Mouse (Mus musculus) MEL (cell line): ENCODE measurements around the gene Rab7b. TPM values are rescaled to one million over a fixed set of nuclear protein-coding genes. Genes with fewer than 3 reads are reported as not detected.
A peak's percentile ranks its signal among the peaks of the same experiment; 100 is the strongest.

ENCODE experiments used
- DNase-seq: peaks from one replicate; pipeline ENCODE4 v3.0.0; 2011; ENCODE audit warnings: low read depth, low spot score
- H3K27ac ChIP-seq: 2 replicates; pipeline ENCODE4 v1.5.1; 2012; ENCODE audit warnings: low read depth, mild to moderate bottlenecking, control low read depth, low read length, moderate library complexity; ENCODE audit not compliant: control insufficient read depth
- H3K27me3 ChIP-seq, 2 experiments: fragments of 150-350 bp in 1 of 2; sonication (generic) in 1 of 2; 2 replicates each; pipeline ENCODE4 v1.6.1; 2012; ENCODE audit warnings: low read length in 2 of 2, mild to moderate bottlenecking in 2 of 2, improper control_type of control experiment in 1 of 2, moderate library complexity in 1 of 2; ENCODE audit not compliant: insufficient read depth in 2 of 2, control insufficient read depth in 1 of 2
- H3K36me3 ChIP-seq, 2 experiments: 2 replicates each; pipeline ENCODE4 v1.6.1; 2012 to 2014; ENCODE audit warnings: low read length in 2 of 2, improper control_type of control experiment in 1 of 2, inconsistent platforms in 1 of 2, mild to moderate bottlenecking in 1 of 2; ENCODE audit not compliant: insufficient read depth in 2 of 2, control insufficient read depth in 1 of 2
- H3K4me1 ChIP-seq, 2 experiments: fragments of 150-350 bp in 1 of 2; sonication (generic) in 1 of 2; 2 replicates each; pipeline ENCODE4 v1.6.1; 2012; ENCODE audit warnings: low read length in 2 of 2, improper control_type of control experiment in 1 of 2, mild to moderate bottlenecking in 1 of 2; ENCODE audit not compliant: insufficient read depth in 2 of 2, control insufficient read depth in 1 of 2
- H3K4me3 ChIP-seq, 2 experiments: fragments of 150-350 bp in 1 of 2; sonication (generic) in 1 of 2; 2 replicates each; pipeline ENCODE4 v1.5.1; 2012; ENCODE audit warnings: low read depth in 2 of 2, low read length in 2 of 2, mild to moderate bottlenecking in 2 of 2, moderate library complexity in 2 of 2, control low read depth in 1 of 2, improper control_type of control experiment in 1 of 2; ENCODE audit not compliant: control insufficient read depth in 1 of 2, insufficient read depth in 1 of 2
- H3K79me2 ChIP-seq: 2 replicates; pipeline ENCODE4 v1.6.1; 2012; ENCODE audit warnings: mild to moderate bottlenecking, low read length, moderate library complexity; ENCODE audit not compliant: control insufficient read depth, poor library complexity, insufficient read depth
- H3K9ac ChIP-seq: 2 replicates; pipeline ENCODE4 v1.6.1; 2012; ENCODE audit warnings: low read depth, mild to moderate bottlenecking, control low read depth, low read length, moderate library complexity; ENCODE audit not compliant: control insufficient read depth, poor library complexity, severe bottlenecking
- H3K9me3 ChIP-seq: fragments of 150-350 bp; sonication (generic); replicated peaks from 2 replicates; pipeline ENCODE4 v1.6.1; 2012; ENCODE audit warnings: mild to moderate bottlenecking, low read length, improper control_type of control experiment, moderate library complexity; ENCODE audit not compliant: insufficient read depth
- BHLHE40 ChIP-seq: IDR thresholded peaks from 2 replicates; pipeline ENCODE4 v1.6.1; 2012; ENCODE audit warnings: low read depth, mild to moderate bottlenecking, inconsistent platforms, low read length, improper control_type of control experiment, borderline replicate concordance
- CHD2 ChIP-seq: IDR thresholded peaks from 2 replicates; pipeline ENCODE4 v1.6.1; 2011; ENCODE audit warnings: low read length, improper control_type of control experiment
- CTCF ChIP-seq, 3 experiments: IDR thresholded peaks in 2 of 3; conservative IDR thresholded peaks in 1 of 3; 2 replicates each; pipeline ENCODE4 v1.5.1; 2011 to 2012; ENCODE audit warnings: low read length in 3 of 3, low read depth in 2 of 3, mild to moderate bottlenecking in 2 of 3, improper control_type of control experiment in 1 of 3, inconsistent platforms in 1 of 3, mixed read lengths in 1 of 3, moderate library complexity in 1 of 3; ENCODE audit not compliant: control insufficient read depth in 1 of 3, insufficient read depth in 1 of 3, poor library complexity in 1 of 3, severe bottlenecking in 1 of 3
- ELF1 ChIP-seq: IDR thresholded peaks from 2 replicates; pipeline ENCODE4 v1.6.1; 2014; ENCODE audit warnings: low read depth, mild to moderate bottlenecking, inconsistent platforms, low read length, improper control_type of control experiment, moderate library complexity
- EP300 ChIP-seq, 2 experiments: IDR thresholded peaks; 2 replicates each; pipeline ENCODE4 v1.6.1; 2011; ENCODE audit warnings: improper control_type of control experiment in 2 of 2, low read length in 2 of 2, low read depth in 1 of 2, mild to moderate bottlenecking in 1 of 2
- ETS1 ChIP-seq: IDR thresholded peaks from 2 replicates; pipeline ENCODE4 v1.6.1; 2012; ENCODE audit warnings: low read depth, mild to moderate bottlenecking, inconsistent platforms, low read length, improper control_type of control experiment, moderate library complexity
- GABPA ChIP-seq: IDR thresholded peaks from 2 replicates; pipeline ENCODE4 v1.6.1; 2012; ENCODE audit warnings: low read depth, mild to moderate bottlenecking, inconsistent platforms, low read length, improper control_type of control experiment, moderate library complexity
- GATA1 ChIP-seq: IDR thresholded peaks from 2 replicates; pipeline ENCODE4 v1.6.1; 2011; ENCODE audit warnings: low read depth, low read length, improper control_type of control experiment
- HCFC1 ChIP-seq: IDR thresholded peaks from 2 replicates; pipeline ENCODE4 v1.6.1; 2012; ENCODE audit warnings: low read depth, mild to moderate bottlenecking, inconsistent platforms, low read length, improper control_type of control experiment, moderate library complexity
- JUND ChIP-seq: IDR thresholded peaks from 2 replicates; pipeline ENCODE4 v1.6.1; 2011; ENCODE audit warnings: low read depth, mild to moderate bottlenecking, improper control_type of control experiment, low read length
- MAFK ChIP-seq: IDR thresholded peaks from 2 replicates; pipeline ENCODE4 v1.6.1; 2011; ENCODE audit warnings: low read depth, mild to moderate bottlenecking, low read length, improper control_type of control experiment, borderline replicate concordance
- MAX ChIP-seq: IDR thresholded peaks from 2 replicates; pipeline ENCODE4 v1.6.1; 2011; ENCODE audit warnings: low read length, improper control_type of control experiment
- MXI1 ChIP-seq: IDR thresholded peaks from 2 replicates; pipeline ENCODE4 v1.6.1; 2011; ENCODE audit warnings: mild to moderate bottlenecking, low read depth, low read length, improper control_type of control experiment
- MYB ChIP-seq: IDR thresholded peaks from 2 replicates; pipeline ENCODE4 v1.6.1; 2011; ENCODE audit warnings: mild to moderate bottlenecking, low read depth, low read length, improper control_type of control experiment
- NELFE ChIP-seq: IDR thresholded peaks from 2 replicates; pipeline ENCODE4 v1.6.1; 2011; ENCODE audit warnings: low read depth, low read length, improper control_type of control experiment
- NRF1 ChIP-seq: IDR thresholded peaks from 2 replicates; pipeline ENCODE4 v1.6.1; 2014; ENCODE audit warnings: low read depth, mild to moderate bottlenecking, inconsistent platforms, low read length, improper control_type of control experiment, moderate library complexity; ENCODE audit not compliant: poor library complexity, insufficient read depth, severe bottlenecking
- POLR2AphosphoS2 ChIP-seq: IDR thresholded peaks from 2 replicates; pipeline ENCODE4 v1.6.1; 2011; ENCODE audit warnings: low read length, improper control_type of control experiment
- RAD21 ChIP-seq: IDR thresholded peaks from 2 replicates; pipeline ENCODE4 v1.6.1; 2011; ENCODE audit warnings: mild to moderate bottlenecking, low read depth, low read length, improper control_type of control experiment
- RCOR1 ChIP-seq: IDR thresholded peaks from 2 replicates; pipeline ENCODE4 v1.6.1; 2012; ENCODE audit warnings: low read depth, mild to moderate bottlenecking, inconsistent platforms, low read length, improper control_type of control experiment
- SIN3A ChIP-seq: IDR thresholded peaks from 2 replicates; pipeline ENCODE4 v1.6.1; 2012; ENCODE audit warnings: low read length, improper control_type of control experiment, inconsistent platforms
- SMC3 ChIP-seq: IDR thresholded peaks from 2 replicates; pipeline ENCODE4 v1.6.1; 2011; ENCODE audit warnings: low read depth, low read length, improper control_type of control experiment
- TCF12 ChIP-seq: IDR thresholded peaks from 2 replicates; pipeline ENCODE4 v1.6.1; 2014; ENCODE audit warnings: low read depth, mild to moderate bottlenecking, inconsistent platforms, low read length, improper control_type of control experiment, moderate library complexity
- UBTF ChIP-seq: IDR thresholded peaks from 2 replicates; pipeline ENCODE4 v1.6.1; 2012; ENCODE audit warnings: low read depth, mild to moderate bottlenecking, inconsistent platforms, low read length, improper control_type of control experiment, moderate library complexity, borderline replicate concordance; ENCODE audit not compliant: insufficient read depth
- USF2 ChIP-seq, 2 experiments: IDR thresholded peaks; 2 replicates each; pipeline ENCODE4 v1.6.1; 2011 to 2012; ENCODE audit warnings: improper control_type of control experiment in 2 of 2, low read length in 2 of 2, borderline replicate concordance in 1 of 2, inconsistent platforms in 1 of 2, low read depth in 1 of 2, mild to moderate bottlenecking in 1 of 2; ENCODE audit not compliant: insufficient read depth in 1 of 2
- ZC3H11A ChIP-seq: IDR thresholded peaks from 2 replicates; pipeline ENCODE4 v1.6.1; 2012; ENCODE audit warnings: low read depth, mild to moderate bottlenecking, inconsistent platforms, low read length, improper control_type of control experiment
- ZKSCAN1 ChIP-seq: IDR thresholded peaks from 2 replicates; pipeline ENCODE4 v1.6.1; 2012; ENCODE audit warnings: low read depth, mild to moderate bottlenecking, inconsistent platforms, low read length, improper control_type of control experiment, moderate library complexity
- ZNF384 ChIP-seq: IDR thresholded peaks from 2 replicates; pipeline ENCODE4 v1.6.1; 2012; ENCODE audit warnings: low read depth, mild to moderate bottlenecking, inconsistent platforms, low read length, improper control_type of control experiment
- polyA plus RNA-seq, 2 experiments: library from polyadenylated mRNA; stranded (reverse) in 1 of 2; unstranded in 1 of 2; fragments of >175 nt in 1 of 2; fragments of >200 nt in 1 of 2; gene quantifications; 2 replicates each; pipeline versions ENCODE4 v1.2.1 to v1.2.4; 2012; ENCODE audit warnings: low replicate concordance in 2 of 2, low read depth in 1 of 2; ENCODE audit not compliant: insufficient read length in 2 of 2, insufficient read depth in 1 of 2, missing spikeins in 1 of 2
- total RNA-seq: library from RNA; depleted of rRNA; stranded (reverse); fragments of 300-350 nt; gene quantifications from 2 replicates; pipeline ENCODE4 v1.2.3, GENCODE M21; 2012

The Rab7b gene
- total and polyA plus RNA-seq, 3 experiments = 0.21 to 0.23 TPM; not detected in 1

GRCm38 (mm10) chr1:131657945-131658354 is 30.5 kb upstream of the Rab7b start:
- TF ChIP-seq MAX (no peak; the same call in 1 of the 2 replicates), EP300 (IDR thresholded peaks at IDR 0.05; ENCODE audit: low read depth in 1 of 2, low read length in 2 of 2) (peak; percentile 75 to 76), NRF1 (peak; percentile 97), TCF12 (peak; percentile 46), ETS1 (peak; percentile 72; the same call in 1 of the 2 replicates), USF2 (IDR thresholded peaks at IDR 0.05; ENCODE audit: borderline replicate concordance in 1 of 2, insufficient read depth in 1 of 2, low read depth in 1 of 2, low read length in 2 of 2) (no peak), JUND (0 out of 2 replicates have a peak, but pooled peaks have one; percentile 26), BHLHE40 (no peak), ZC3H11A (no peak), GATA1 (peak; percentile 63), GABPA (no peak), MXI1 (peak; percentile 57; the same call in 1 of the 2 replicates), SMC3 (peak; percentile 73), CTCF (IDR thresholded peaks at IDR 0.05 in 2 of 3, conservative IDR thresholded peaks at IDR 0.05 in 1 of 3; ENCODE audit: control insufficient read depth in 1 of 3, insufficient read depth in 1 of 3, low read depth in 2 of 3, low read length in 3 of 3, poor library complexity in 1 of 3, severe bottlenecking in 1 of 3) (peak; percentile 87 to 99 (median 92)), CHD2 (no peak), NELFE (peak; percentile 29), RCOR1 (peak; percentile 90; the same call in 1 of the 2 replicates), MAFK (no peak), ZNF384 (peak; percentile 99), MYB (peak; percentile 49; the same call in 1 of the 2 replicates), SIN3A (peak; percentile 82), HCFC1 (peak; percentile 70), UBTF (no peak), ZKSCAN1 (peak; percentile 35; the same call in 1 of the 2 replicates), ELF1 (peak; percentile 87), RAD21 (peak; percentile 79), POLR2AphosphoS2 (no peak; the same call in 1 of the 2 replicates)
- TF ChIP-seq, all 39 proteins: peak for 18
- H3K4me1 ChIP-seq = peaks cover 9 to 15% of the 10 kb centered on the region in 2 experiments
- peak overlapping the region; percentile 12 to 14; a peak in 3 of 4 replicates for H3K4me3 ChIP-seq
- no peaks in the 10 kb centered on the region for H3K79me2 ChIP-seq
- peak overlapping the region; percentile 60 for H3K27ac ChIP-seq
- DNase-seq = peak; percentile 97
- H3K36me3 ChIP-seq = peaks cover 0 to 16% of the 10 kb centered on the region in 2 experiments; a peak in 3 of 4 replicates
- peak overlapping the region; percentile 12 for H3K9ac ChIP-seq
- H3K9me3 ChIP-seq = no peaks in the 10 kb centered on the region
- H3K27me3 ChIP-seq = no peaks in the 10 kb centered on the region
